Mouse (Mus musculus) CH12.LX (cell line): Measurements from ENCODE around the gene Zbtb37. TPM values are rescaled to one million over a fixed set of nuclear protein-coding genes. Genes with fewer than 3 reads are reported as not detected.

ENCODE experiments used
- DNase-seq: peaks from one replicate; pipeline ENCODE4 v3.0.0-alpha.2; 2013; ENCODE audit errors: extremely low read depth
- H3K27ac ChIP-seq: 2 replicates; pipeline ENCODE4 v1.5.1; 2012; ENCODE audit warnings: low read depth, mild to moderate bottlenecking, control low read depth, moderate library complexity; ENCODE audit not compliant: insufficient read depth
- H3K27me3 ChIP-seq: replicated peaks from 2 replicates; pipeline ENCODE3; 2012; ENCODE audit warnings: inconsistent platforms
- H3K36me3 ChIP-seq, 2 experiments: replicated peaks in 1 of 2; 2 replicates each; pipeline versions ENCODE3 to v1.6.1; 2012; ENCODE audit warnings: inconsistent platforms in 1 of 2, low read length in 1 of 2, mild to moderate bottlenecking in 1 of 2, mixed read lengths in 1 of 2, moderate library complexity in 1 of 2; ENCODE audit not compliant: control insufficient read depth in 1 of 2, insufficient read depth in 1 of 2
- H3K4me1 ChIP-seq, 2 experiments: 2 replicates each; pipeline ENCODE4 v1.6.1; 2012; ENCODE audit warnings: inconsistent platforms in 1 of 2, moderate library complexity in 1 of 2; ENCODE audit not compliant: insufficient read depth in 2 of 2, control insufficient read depth in 1 of 2
- H3K4me2 ChIP-seq: 2 replicates; pipeline ENCODE4 v1.6.1; 2012; ENCODE audit warnings: low read depth, mild to moderate bottlenecking, control low read depth; ENCODE audit not compliant: poor library complexity, insufficient read depth, severe bottlenecking
- H3K4me3 ChIP-seq, 3 experiments: fragments of 150-350 bp in 1 of 3; sonication (generic) in 1 of 3; replicated peaks in 1 of 3; 2 replicates each; pipeline versions ENCODE3 to v1.5.1; 2011 to 2012; ENCODE audit warnings: low read depth in 2 of 3, low read length in 2 of 3, mild to moderate bottlenecking in 2 of 3, moderate library complexity in 2 of 3, control low read depth in 1 of 3, improper control_type of control experiment in 1 of 3, inconsistent platforms in 1 of 3, mixed read lengths in 1 of 3; ENCODE audit not compliant: poor library complexity in 1 of 3
- H3K79me2 ChIP-seq: replicated peaks from 2 replicates; pipeline ENCODE4 v1.6.1; 2012; ENCODE audit warnings: mild to moderate bottlenecking, moderate library complexity; ENCODE audit not compliant: control insufficient read depth, poor library complexity, insufficient read depth, severe bottlenecking; ENCODE audit errors: extremely low read depth
- H3K9ac ChIP-seq: 2 replicates; pipeline ENCODE4 v1.6.1; 2012; ENCODE audit warnings: low read depth, mild to moderate bottlenecking, control low read depth, moderate library complexity; ENCODE audit not compliant: insufficient read depth
- H3K9me3 ChIP-seq: replicated peaks from 2 replicates; pipeline ENCODE3; 2012; ENCODE audit warnings: low read length, inconsistent platforms, mixed read lengths
- BHLHE40 ChIP-seq: IDR thresholded peaks from 2 replicates; pipeline ENCODE4 v1.6.1; 2011; ENCODE audit warnings: mild to moderate bottlenecking, low read depth, low read length, improper control_type of control experiment
- CHD2 ChIP-seq: IDR thresholded peaks from 2 replicates; pipeline ENCODE4 v1.6.1; 2011; ENCODE audit warnings: low read length, improper control_type of control experiment
- ELF1 ChIP-seq: IDR thresholded peaks from 2 replicates; pipeline ENCODE4 v1.6.1; 2014; ENCODE audit warnings: low read depth, mild to moderate bottlenecking, inconsistent platforms, low read length, improper control_type of control experiment
- EP300 ChIP-seq: IDR thresholded peaks from 2 replicates; pipeline ENCODE4 v1.6.1; 2011; ENCODE audit warnings: low read length, improper control_type of control experiment
- GABPA ChIP-seq: IDR thresholded peaks from 2 replicates; pipeline ENCODE4 v1.6.1; 2012; ENCODE audit warnings: low read depth, low read length, improper control_type of control experiment, inconsistent platforms; ENCODE audit not compliant: insufficient replicate concordance
- HCFC1 ChIP-seq: IDR thresholded peaks from 2 replicates; pipeline ENCODE4 v1.6.1; 2012; ENCODE audit warnings: low read depth, mild to moderate bottlenecking, inconsistent platforms, low read length, improper control_type of control experiment
- KAT2A ChIP-seq: IDR thresholded peaks from 2 replicates; pipeline ENCODE4 v1.6.1; 2012; ENCODE audit warnings: low read length, improper control_type of control experiment, inconsistent platforms; ENCODE audit not compliant: insufficient replicate concordance
- MAZ ChIP-seq: IDR thresholded peaks from 2 replicates; pipeline ENCODE4 v1.6.1; 2012; ENCODE audit warnings: low read depth, mild to moderate bottlenecking, inconsistent platforms, low read length, improper control_type of control experiment, moderate library complexity
- MEF2A ChIP-seq: IDR thresholded peaks from 2 replicates; pipeline ENCODE4 v1.6.1; 2014; ENCODE audit warnings: low read depth, mild to moderate bottlenecking, inconsistent platforms, low read length, improper control_type of control experiment, borderline replicate concordance
- MXI1 ChIP-seq: IDR thresholded peaks from 2 replicates; pipeline ENCODE4 v1.6.1; 2011; ENCODE audit warnings: mild to moderate bottlenecking, low read depth, low read length, improper control_type of control experiment
- POLR2A ChIP-seq: IDR thresholded peaks from 2 replicates; pipeline ENCODE4 v1.6.1; 2011; ENCODE audit warnings: low read depth, mild to moderate bottlenecking, improper control_type of control experiment, low read length
- POLR2AphosphoS2 ChIP-seq: IDR thresholded peaks from 2 replicates; pipeline ENCODE4 v1.6.1; 2011; ENCODE audit warnings: low read depth, low read length, improper control_type of control experiment
- RAD21 ChIP-seq: IDR thresholded peaks from 2 replicates; pipeline ENCODE4 v1.6.1; 2011; ENCODE audit warnings: low read depth, mild to moderate bottlenecking, low read length, improper control_type of control experiment, moderate library complexity
- SIN3A ChIP-seq: IDR thresholded peaks from 2 replicates; pipeline ENCODE4 v1.6.1; 2012; ENCODE audit warnings: low read length, improper control_type of control experiment, inconsistent platforms
- SMC3 ChIP-seq: IDR thresholded peaks from 2 replicates; pipeline ENCODE4 v1.6.1; 2011; ENCODE audit warnings: low read depth, low read length, improper control_type of control experiment
- TBP ChIP-seq: conservative IDR thresholded peaks from 2 replicates; pipeline ENCODE4 v1.6.1; 2011; ENCODE audit warnings: low read depth, low read length, improper control_type of control experiment
- TCF12 ChIP-seq: IDR thresholded peaks from 2 replicates; pipeline ENCODE4 v1.6.1; 2014; ENCODE audit warnings: low read depth, mild to moderate bottlenecking, inconsistent platforms, low read length, improper control_type of control experiment
- UBTF ChIP-seq: IDR thresholded peaks from 2 replicates; pipeline ENCODE4 v1.6.1; 2012; ENCODE audit warnings: low read depth, mild to moderate bottlenecking, inconsistent platforms, low read length, improper control_type of control experiment, moderate library complexity
- USF1 ChIP-seq: IDR thresholded peaks from 2 replicates; pipeline ENCODE4 v1.6.1; 2014; ENCODE audit warnings: low read depth, mild to moderate bottlenecking, inconsistent platforms, low read length, improper control_type of control experiment
- USF2 ChIP-seq: conservative IDR thresholded peaks from 2 replicates; pipeline ENCODE4 v1.6.1; 2011; ENCODE audit warnings: low read depth, low read length, improper control_type of control experiment
- ZKSCAN1 ChIP-seq: IDR thresholded peaks from 2 replicates; pipeline ENCODE4 v1.6.1; 2012; ENCODE audit warnings: low read depth, inconsistent platforms, low read length, improper control_type of control experiment, borderline replicate concordance
- ZMIZ1 ChIP-seq: IDR thresholded peaks from 2 replicates; pipeline ENCODE4 v1.6.1; 2012; ENCODE audit warnings: low read depth, mild to moderate bottlenecking, inconsistent platforms, low read length, improper control_type of control experiment
- ZNF384 ChIP-seq: IDR thresholded peaks from 2 replicates; pipeline ENCODE4 v1.6.1; 2012; ENCODE audit warnings: low read depth, low read length, improper control_type of control experiment, inconsistent platforms
- dilution Hi-C: fragments of 300-500 bp; cut with MboI; formaldehyde crosslinking; loops from 2 replicates; pipeline ENCODE4 v1.14.3; 2020; ENCODE audit warnings: low sequenced_read_pairs; ENCODE audit not compliant: extremely low pct_unique_long_range_greater_than_20kb, extremely low pct_ligation_motif_present
- in situ Hi-C: fragments of 300-500 bp; cut with MboI; formaldehyde crosslinking; loops from 3 replicates; pipeline ENCODE4 v1.14.3; 2019; ENCODE audit warnings: low sequenced_read_pairs, low pct_ligation_motif_present, low pct_unique_long_range_greater_than_20kb, mixed read lengths
- polyA plus RNA-seq: library from polyadenylated mRNA; unstranded; fragments of >175 nt; gene quantifications from 2 replicates; pipeline ENCODE4 v1.2.1, GENCODE M21; 2012; ENCODE audit warnings: low read depth; ENCODE audit not compliant: insufficient read length
- total RNA-seq, 2 experiments: library from RNA; depleted of rRNA; stranded (reverse); fragments of 300-350 nt in 1 of 2; fragments of >200 nt in 1 of 2; gene quantifications; 2 replicates each; pipeline ENCODE4 v1.2.3; 2012 to 2014

Gene Zbtb37
- total and polyA plus RNA-seq, 3 experiments, result 4.5 to 4.8 (median 4.7) TPM

- Histone ChIP-seq H3K27ac (no peak overlapping the region), H3K9me3 (no peaks in the 10 kb centered on the region), H3K36me3 (peaks cover 16 to 45% of the 10 kb centered on the region in 2 experiments), H3K9ac (no peak overlapping the region), H3K27me3 (no peaks in the 10 kb centered on the region), H3K79me2 (no peaks in the 10 kb centered on the region), H3K4me2 (no peak overlapping the region), H3K4me3 (no peak overlapping the region), H3K4me1 (peaks cover 0 to 3% of the 10 kb centered on the region in 2 experiments; a peak in 1 of 4 replicates)
- in situ Hi-C loops (no loop called here), dilution Hi-C loops (no loop called here)
- DNase-seq, result no peak
- no peak for TF ChIP-seq HCFC1
- TF ChIP-seq RAD21, result no peak
- TF ChIP-seq SMC3, result no peak
- no peak for TF ChIP-seq GABPA
Measured at GRCm38 (mm10) chr1:161020051-161020450, 14.6 kb downstream of the Zbtb37 start.

- H3K9me3 ChIP-seq, result no peaks in the 10 kb centered on the region
- no peak overlapping the region for H3K4me3 ChIP-seq
- H3K27ac ChIP-seq, result no peak overlapping the region
- no peak for TF ChIP-seq EP300
- TF ChIP-seq USF2, result no peak
- no peak for TF ChIP-seq ZMIZ1
- TF ChIP-seq RAD21, result no peak
- TF ChIP-seq MAZ, result no peak
- H3K4me1 ChIP-seq, result no peaks in the 10 kb centered on the region
- peaks cover 20 to 50% of the 10 kb centered on the region in 2 experiments for H3K36me3 ChIP-seq
- no peak overlapping the region for H3K9ac ChIP-seq
- dilution Hi-C loops, result no loop called here
- no peak overlapping the region for H3K4me2 ChIP-seq
- DNase-seq, result no peak
- in situ Hi-C loops, result no loop called here
- H3K79me2 ChIP-seq, result no peaks in the 10 kb centered on the region
- H3K27me3 ChIP-seq, result no peaks in the 10 kb centered on the region
Measured at GRCm38 (mm10) chr1:161016378-161016777, 18.3 kb downstream of the Zbtb37 start.

GRCm38 (mm10) chr1:161010436-161010835 is 24.2 kb downstream of the Zbtb37 start:
- no peaks in the 10 kb centered on the region for H3K9me3 ChIP-seq
- H3K4me3 ChIP-seq, result no peak overlapping the region
- peaks cover 0 to 8% of the 10 kb centered on the region in 2 experiments; a peak in 1 of 4 replicates for H3K4me1 ChIP-seq
- TF ChIP-seq ZKSCAN1 (no peak), ZMIZ1 (no peak), ELF1 (no peak), BHLHE40 (no peak), GABPA (no peak), ZNF384 (no peak), UBTF (no peak), USF1 (no peak), KAT2A (no peak), CHD2 (no peak), SMC3 (no peak), TCF12 (no peak), TBP (no peak), MXI1 (no peak), SIN3A (no peak), MEF2A (no peak), POLR2AphosphoS2 (no peak), POLR2A (no peak)
- peaks cover 17 to 53% of the 10 kb centered on the region in 2 experiments for H3K36me3 ChIP-seq
- H3K79me2 ChIP-seq, result 0 out of 2 replicates have a peak, but pooled peaks cover 3% of the 10 kb centered on the region
- H3K4me2 ChIP-seq, result no peak overlapping the region
- no peaks in the 10 kb centered on the region for H3K27me3 ChIP-seq
- no peak overlapping the region for H3K27ac ChIP-seq
- dilution Hi-C loops, result no loop called here
- no peak for DNase-seq
- H3K9ac ChIP-seq, result no peak overlapping the region
- in situ Hi-C loops, result no loop called here
